Mouse (Mus musculus) ES-Bruce4 (cell line): ENCODE measurements at regions not wholly inside any gene's neighbourhood (a gene's known extent, or its start where the extent isn't known, plus 50 kb on each side); places are given as distances from the start of the nearest gene placed in this dataset.

Experiments used
- CTCF ChIP-seq: IDR thresholded peaks from one replicate; pipeline ENCODE4 v1.8.1; 2011; ENCODE audit warnings: low read depth, low read length
- EP300 ChIP-seq: IDR thresholded peaks from 2 replicates; pipeline ENCODE4 v1.6.1; 2011; ENCODE audit warnings: low read depth, low read length; ENCODE audit not compliant: insufficient read depth
- POLR2A ChIP-seq: IDR thresholded peaks from one replicate; pipeline ENCODE4 v1.8.1; 2011; ENCODE audit warnings: low read length; ENCODE audit not compliant: insufficient read depth

GRCm38 (mm10) chr12:77151471-77151870 lies 86.5 kb upstream of the Fut8 start:
- no peak for TF ChIP-seq CTCF
- TF ChIP-seq EP300, result no peak
- TF ChIP-seq POLR2A, result no peak
